Mouse (Mus musculus) thymus, postnatal 10 days (tissue): ENCODE data around the gene Ptpn3.

Experiments used
- DNase-seq, 2 experiments: peaks; one replicate each; pipeline ENCODE4 v3.0.0; 2021; ENCODE audit warnings: low spot score in 2 of 2

The Ptpn3 gene

GRCm38 (mm10) chr4:57301410-57302313 lies at the start of gene Ptpn3:
Gene Ptpn3, minus strand, starts transcription at chr4:57301837.
- DNase-seq: peak; percentile 17 to 18

GRCm38 (mm10) chr4:57350541-57350940 lies 48.9 kb upstream of the Ptpn3 start:
- peak; percentile 11 to 19 for DNase-seq

- no peak for DNase-seq
Measured at GRCm38 (mm10) chr4:57343996-57344395, 42.4 kb upstream of the Ptpn3 start.

- DNase-seq: no peak
Measured at GRCm38 (mm10) chr4:57338923-57339322, 37.3 kb upstream of the Ptpn3 start.

GRCm38 (mm10) chr4:57338061-57338460 lies 36.4 kb upstream of the Ptpn3 start:
- DNase-seq: no peak

GRCm38 (mm10) chr4:57335000-57335666 lies 33.5 kb upstream of the Ptpn3 start:
- DNase-seq: no peak

GRCm38 (mm10) chr4:57333926-57334548 lies 32.4 kb upstream of the Ptpn3 start:
- no peak for DNase-seq

- DNase-seq: no peak
Measured at GRCm38 (mm10) chr4:57332511-57332910, 30.9 kb upstream of the Ptpn3 start.

GRCm38 (mm10) chr4:57320606-57321327 lies 19.1 kb upstream of the Ptpn3 start:
- peak in 1 of 2 experiments; percentile 45 for DNase-seq

- no peak for DNase-seq
Measured at GRCm38 (mm10) chr4:57318525-57319212, 17.0 kb upstream of the Ptpn3 start.

GRCm38 (mm10) chr4:57312256-57313166 lies 10.9 kb upstream of the Ptpn3 start:
- DNase-seq: no peak

GRCm38 (mm10) chr4:57311750-57312149 lies 10.1 kb upstream of the Ptpn3 start:
- no peak for DNase-seq

- no peak for DNase-seq
Measured at GRCm38 (mm10) chr4:57308214-57309000, 6.8 kb upstream of the Ptpn3 start.

GRCm38 (mm10) chr4:57307747-57308146 lies 6.1 kb upstream of the Ptpn3 start:
- no peak for DNase-seq

- no peak for DNase-seq
Measured at GRCm38 (mm10) chr4:57306260-57306659, 4.6 kb upstream of the Ptpn3 start.

- DNase-seq: no peak
Measured at GRCm38 (mm10) chr4:57305644-57306043, 4.0 kb upstream of the Ptpn3 start.

GRCm38 (mm10) chr4:57300469-57301409 lies 898 bp downstream of the Ptpn3 start:
- peak; percentile 7 to 30 for DNase-seq
